Mouse (Mus musculus) mouse embryonic stem cell (cell line): ENCODE measurements around the gene Olfr1200.

Source experiments
- in situ Hi-C, 2 experiments: fragments of 300-500 bp; cut with MboI; formaldehyde crosslinking; loops; 1 replicate in 1 of 2; 3 replicates in 1 of 2; pipeline ENCODE4 v1.14.3; 2019 to 2020; ENCODE audit warnings: low sequenced_read_pairs in 2 of 2, low pct_unique_long_range_greater_than_20kb in 1 of 2, mixed read lengths in 1 of 2; ENCODE audit not compliant: unreplicated experiment in 1 of 2

Gene Olfr1200

GRCm38 (mm10) chr2:88770388-88770787 lies at the start of gene Olfr1200:
TSS of gene Olfr1200 (minus strand) at chr2:88770488.
- in situ Hi-C loops = no loop called here

GRCm38 (mm10) chr2:88814196-88814595 lies 43.9 kb upstream of the Olfr1200 start, which contains the start of gene Olfr1202:
TSS of gene Olfr1202 (plus strand) at chr2:88814496.
- in situ Hi-C loops = no loop called here

DNA sequence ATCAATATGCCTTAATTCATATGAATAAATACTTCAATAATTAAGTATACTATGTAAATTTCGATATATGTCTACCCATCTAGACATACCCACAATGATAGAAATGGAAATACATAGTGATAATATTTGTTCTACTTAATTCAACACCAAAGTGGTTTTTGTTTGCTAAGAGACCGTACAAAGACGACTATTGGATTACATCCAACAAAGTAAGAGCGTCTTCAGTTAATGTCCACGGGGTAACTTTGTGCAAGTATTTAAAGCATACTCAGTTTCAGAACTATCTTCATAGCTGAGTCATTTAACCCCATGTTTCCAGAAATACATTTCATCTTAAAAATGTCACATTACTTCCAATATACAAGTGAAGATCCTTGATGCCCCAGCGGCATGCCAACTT lies 22.4 kb upstream of the Olfr1200 start, which contains the start of gene Olfr1201:
Olfr1201 (plus strand) TSS at position 301 of the 400 bp plus-strand sequence.
- in situ Hi-C loops = no loop called here

- in situ Hi-C loops = no loop called here
Observed at GRCm38 (mm10) chr2:88760369-88760768, 9.9 kb downstream of the Olfr1200 start, which contains the start of gene Olfr1199. TSS of gene Olfr1199 (minus strand) at chr2:88760469.

DNA sequence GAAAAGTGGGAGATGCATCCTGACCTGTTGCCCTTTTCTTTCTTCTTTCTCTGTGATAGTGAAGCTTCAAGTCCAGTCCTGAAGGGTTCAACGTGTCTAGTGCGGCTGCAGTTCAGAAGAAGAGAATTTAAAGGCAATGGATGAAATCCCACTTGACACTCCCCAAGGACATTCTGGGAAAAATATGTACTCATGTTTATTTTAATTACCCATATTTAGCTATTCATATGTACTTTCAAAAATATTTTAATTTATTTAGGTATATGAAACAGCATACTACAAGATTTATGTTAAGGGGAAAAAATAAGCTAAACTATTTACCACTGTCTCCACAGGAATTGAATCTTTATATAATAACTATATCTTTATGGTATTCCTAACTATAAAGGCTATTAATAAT lies 19.0 kb downstream of the Olfr1200 start, which contains the start of gene Olfr1198:
Olfr1198 (minus strand) TSS at position 101 of the 400 bp plus-strand sequence.
- in situ Hi-C loops = no loop called here

DNA sequence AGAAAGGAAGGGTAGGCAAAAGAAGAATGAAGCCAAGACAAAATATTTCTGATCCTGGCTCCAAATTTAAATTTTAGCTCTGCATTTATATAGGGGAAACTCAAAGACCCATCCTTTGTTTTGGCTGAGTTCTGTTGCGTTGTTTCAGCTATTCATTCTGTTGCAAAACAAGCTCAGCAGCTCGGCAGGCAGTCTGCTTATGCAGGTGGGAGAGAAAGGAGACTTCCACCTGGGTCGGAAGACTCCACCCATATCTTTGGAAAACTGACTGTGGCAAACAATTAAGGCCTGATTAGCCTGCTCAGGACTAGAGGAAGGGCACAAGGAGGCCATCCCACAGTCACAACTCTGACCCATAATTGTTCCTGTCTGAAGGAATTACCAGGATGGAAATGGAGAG lies 26.9 kb downstream of the Olfr1200 start:
- in situ Hi-C loops = no loop called here

DNA sequence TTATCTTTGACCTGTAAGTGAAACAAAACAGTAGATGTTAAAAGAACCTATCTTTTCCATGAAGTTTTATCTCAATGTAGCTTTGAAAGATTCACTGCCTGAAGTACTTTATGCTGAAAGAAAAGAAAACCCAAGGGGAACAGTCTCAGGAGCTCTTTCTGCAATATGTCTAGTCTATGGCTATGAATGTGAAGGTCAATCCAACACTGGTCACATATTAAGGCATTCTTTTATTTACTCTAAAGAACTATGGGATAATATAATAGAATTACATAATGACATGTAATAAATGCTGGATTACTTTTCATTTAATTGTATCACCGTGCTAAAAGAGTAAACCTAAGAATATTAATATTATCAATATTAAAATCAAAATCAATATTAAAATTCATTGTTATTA lies 38.0 kb downstream of the Olfr1200 start, which contains the start of gene Olfr1197:
Olfr1197 (minus strand) TSS at position 101 of the 400 bp plus-strand sequence.
- in situ Hi-C loops = no loop called here
